Mouse (Mus musculus): ENCODE data around the gene Dis3l2.
A peak's percentile ranks its signal among the peaks of the same experiment; 100 is the strongest.

The Dis3l2 gene

GRCm38 (mm10) chr1:86703300-86703964 lies at the start of gene Dis3l2:
Gene Dis3l2 (plus strand): TSS chr1:86703808.
- DNase-seq = peak; percentile 63 to 73

GRCm38 (mm10) chr1:86657071-86657470 lies 46.5 kb upstream of the Dis3l2 start:
- no peak for DNase-seq

GRCm38 (mm10) chr1:86665091-86665490 lies 38.5 kb upstream of the Dis3l2 start:
- no peak for DNase-seq

GRCm38 (mm10) chr1:86669552-86670273 lies 33.9 kb upstream of the Dis3l2 start:
- peak in 1 of 2 experiments; percentile 31 for DNase-seq

GRCm38 (mm10) chr1:86670279-86671038 lies 33.1 kb upstream of the Dis3l2 start, which contains the start of gene Nppc:
Gene Nppc (minus strand): TSS chr1:86670571.
- peak in 1 of 2 experiments; percentile 5 for DNase-seq

- no peak for DNase-seq
Measured at GRCm38 (mm10) chr1:86674385-86674784, 29.2 kb upstream of the Dis3l2 start.

- DNase-seq = no peak
Measured at GRCm38 (mm10) chr1:86675126-86675525, 28.5 kb upstream of the Dis3l2 start.

- no peak for DNase-seq
Measured at GRCm38 (mm10) chr1:86677624-86678023, 26.0 kb upstream of the Dis3l2 start.

- no peak for DNase-seq
Measured at GRCm38 (mm10) chr1:86678667-86679066, 24.9 kb upstream of the Dis3l2 start.

- no peak for DNase-seq
Measured at GRCm38 (mm10) chr1:86687236-86687635, 16.4 kb upstream of the Dis3l2 start.

- no peak for DNase-seq
Measured at GRCm38 (mm10) chr1:86691027-86691426, 12.6 kb upstream of the Dis3l2 start.

GRCm38 (mm10) chr1:86696948-86697347 lies 6.7 kb upstream of the Dis3l2 start:
- peak in 1 of 2 experiments; percentile 9 for DNase-seq

- DNase-seq = no peak
Measured at GRCm38 (mm10) chr1:86698721-86699120, 4.9 kb upstream of the Dis3l2 start.

GRCm38 (mm10) chr1:86699346-86700136 lies 4.1 kb upstream of the Dis3l2 start:
- DNase-seq = no peak

- DNase-seq = no peak
Measured at GRCm38 (mm10) chr1:86700367-86700766, 3.2 kb upstream of the Dis3l2 start.

- no peak for DNase-seq
Measured at GRCm38 (mm10) chr1:86703965-86704326, 338 bp downstream of the Dis3l2 start.

GRCm38 (mm10) chr1:86705461-86705860 lies 1.9 kb downstream of the Dis3l2 start:
- DNase-seq = no peak

GRCm38 (mm10) chr1:86709546-86709945 lies 5.9 kb downstream of the Dis3l2 start:
- DNase-seq = no peak

GRCm38 (mm10) chr1:86712045-86712444 lies 8.4 kb downstream of the Dis3l2 start:
- no peak for DNase-seq

- no peak for DNase-seq
Measured at GRCm38 (mm10) chr1:86713054-86713453, 9.4 kb downstream of the Dis3l2 start.

GRCm38 (mm10) chr1:86718190-86718589 lies 14.6 kb downstream of the Dis3l2 start:
- no peak for DNase-seq

- no peak for DNase-seq
Measured at GRCm38 (mm10) chr1:86719391-86719790, 15.8 kb downstream of the Dis3l2 start.
